Mouse (Mus musculus): ENCODE measurements around the gene Dst. TPM values are rescaled to one million over a fixed set of nuclear protein-coding genes. Genes with fewer than 3 reads are reported as not detected.

Gene Dst
- polyA plus RNA-seq, 1 experiment from 2014 or later = 63.1 TPM

DNA sequence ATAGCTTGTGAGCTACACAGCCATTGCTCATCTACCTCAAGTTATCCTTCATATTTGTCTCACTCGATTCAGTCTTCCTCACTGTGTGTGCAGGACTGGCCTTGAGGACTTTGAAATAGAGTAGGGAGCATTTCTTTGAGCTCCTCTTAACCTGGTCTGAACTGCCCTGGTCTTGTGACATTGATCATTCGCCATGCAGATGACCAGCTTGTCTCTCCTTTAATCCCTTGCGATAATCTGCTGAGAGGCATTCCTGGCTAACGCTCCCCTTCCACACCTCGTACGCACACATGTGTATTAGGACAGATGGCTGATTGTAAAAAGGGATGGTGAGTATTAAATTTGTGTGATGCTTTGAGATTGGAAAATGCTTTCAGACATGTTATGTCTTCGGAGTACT, 216.4 kb downstream of the Dst start:
- no peaks in the 10 kb centered on the region for H3K27me3 ChIP-seq (ENCODE audit: control insufficient read depth, insufficient read depth, low read length)
- no peaks in the 10 kb centered on the region for H3K36me3 ChIP-seq (replicated peaks; ENCODE audit: control insufficient read depth, insufficient read depth)
- H3K4me2 ChIP-seq (replicated peaks) = no peak overlapping the region
- DNase-seq (ENCODE audit: low spot score) = no peak
- no peak overlapping the region for H3K4me3 ChIP-seq (replicated peaks; ENCODE audit: low read length)
- no peak overlapping the region for H3K9ac ChIP-seq
- H3K27ac ChIP-seq = no peak overlapping the region
- 89% methylated on average over 7 of the region's 7 CpGs for WGBS
- no peak for ATAC-seq (ENCODE audit: low FRiP score)
- H3K4me1 ChIP-seq (replicated peaks; ENCODE audit: control insufficient read depth, insufficient read depth, low read length) = no peaks in the 10 kb centered on the region
- no peaks in the 10 kb centered on the region for H3K9me3 ChIP-seq (ENCODE audit: control insufficient read depth, low read length)

- Histone ChIP-seq H3K27me3 (ENCODE audit: control insufficient read depth, insufficient read depth, low read length) (no peaks in the 10 kb centered on the region), H3K4me3 (replicated peaks; ENCODE audit: low read length) (no peak overlapping the region), H3K4me2 (replicated peaks) (no peak overlapping the region), H3K4me1 (replicated peaks; ENCODE audit: control insufficient read depth, insufficient read depth, low read length) (no peaks in the 10 kb centered on the region), H3K27ac (no peak overlapping the region), H3K9me3 (ENCODE audit: control insufficient read depth, low read length) (no peaks in the 10 kb centered on the region), H3K36me3 (replicated peaks; ENCODE audit: control insufficient read depth, insufficient read depth) (no peaks in the 10 kb centered on the region), H3K9ac (no peak overlapping the region)
- DNase-seq (ENCODE audit: low spot score) = no peak
- 91% methylated on average over 5 of the region's 5 CpGs for WGBS
- ATAC-seq (ENCODE audit: low FRiP score) = no peak
Observed at GRCm38 (mm10) chr1:34125148-34125547, 217.1 kb downstream of the Dst start.

DNA sequence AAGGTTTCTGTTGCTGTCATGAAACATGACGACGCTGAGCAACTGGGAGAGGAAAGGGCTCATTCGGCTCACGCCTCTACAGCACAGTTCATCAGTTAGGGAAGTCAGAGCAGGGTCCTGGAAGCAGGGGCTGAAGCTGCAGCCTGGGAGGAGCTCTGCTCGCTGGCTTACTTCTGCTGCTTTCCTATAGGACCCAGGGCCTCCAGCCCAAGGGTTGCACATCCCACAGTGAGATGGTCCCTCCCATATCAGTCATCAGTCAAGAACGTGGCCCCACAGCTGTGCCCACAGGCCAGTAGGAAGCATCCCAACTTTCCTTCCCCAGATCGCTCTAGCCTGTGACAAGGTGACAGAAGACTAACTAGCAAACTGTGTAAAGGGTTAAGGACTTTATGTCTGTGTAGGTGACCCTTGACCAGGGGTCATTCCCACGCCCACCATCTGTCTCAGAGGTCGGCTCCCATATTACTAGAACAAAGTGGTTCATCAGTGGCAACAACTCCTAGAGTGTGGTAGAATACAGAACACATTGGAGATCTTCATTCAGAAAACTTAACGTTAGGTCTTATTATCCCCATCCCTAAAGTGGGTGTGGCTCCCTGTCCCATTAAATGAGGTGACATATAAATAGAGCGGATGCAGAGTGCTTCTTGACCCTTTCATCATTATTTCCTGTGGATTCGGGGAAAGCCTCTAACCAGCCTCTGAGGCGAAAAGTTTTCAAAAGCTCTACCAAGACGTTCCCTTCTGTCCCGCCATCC, 219.9 kb downstream of the Dst start:
- WGBS = 58% methylated on average over 15 of the region's 15 CpGs
- H3K36me3 ChIP-seq (replicated peaks; ENCODE audit: control insufficient read depth, insufficient read depth) = no peaks in the 10 kb centered on the region
- ATAC-seq (ENCODE audit: low FRiP score) = no peak

GRCm38 (mm10) chr1:34128796-34129195, 220.8 kb downstream of the Dst start:
- no peak overlapping the region for H3K9ac ChIP-seq
- ATAC-seq (ENCODE audit: low FRiP score) = no peak
- H3K36me3 ChIP-seq (replicated peaks; ENCODE audit: control insufficient read depth, insufficient read depth) = no peaks in the 10 kb centered on the region
- no peak overlapping the region for H3K4me3 ChIP-seq (replicated peaks; ENCODE audit: low read length)
- H3K4me1 ChIP-seq (replicated peaks; ENCODE audit: control insufficient read depth, insufficient read depth, low read length) = no peaks in the 10 kb centered on the region
- no peaks in the 10 kb centered on the region for H3K9me3 ChIP-seq (ENCODE audit: control insufficient read depth, low read length)
- H3K27me3 ChIP-seq (ENCODE audit: control insufficient read depth, insufficient read depth, low read length) = no peaks in the 10 kb centered on the region
- no peak overlapping the region for H3K27ac ChIP-seq
- 84% methylated on average over 2 of the region's 2 CpGs for WGBS
- no peak overlapping the region for H3K4me2 ChIP-seq (replicated peaks)
- DNase-seq (ENCODE audit: low spot score) = no peak

More for the DNA sequence above, 219.9 kb downstream of the Dst start:
- no peak for DNase-seq (ENCODE audit: low spot score)
- Histone ChIP-seq H3K4me1 (replicated peaks; ENCODE audit: control insufficient read depth, insufficient read depth, low read length) (no peaks in the 10 kb centered on the region), H3K9me3 (ENCODE audit: control insufficient read depth, low read length) (no peaks in the 10 kb centered on the region), H3K9ac (no peak overlapping the region), H3K4me3 (replicated peaks; ENCODE audit: low read length) (no peak overlapping the region), H3K4me2 (replicated peaks) (no peak overlapping the region), H3K27ac (no peak overlapping the region), H3K27me3 (ENCODE audit: control insufficient read depth, insufficient read depth, low read length) (no peaks in the 10 kb centered on the region)

GRCm38 (mm10) chr1:34129691-34130090, 221.7 kb downstream of the Dst start:
- Histone ChIP-seq H3K4me2 (replicated peaks) (no peak overlapping the region), H3K4me1 (replicated peaks; ENCODE audit: control insufficient read depth, insufficient read depth, low read length) (no peaks in the 10 kb centered on the region), H3K9ac (no peak overlapping the region), H3K4me3 (replicated peaks; ENCODE audit: low read length) (no peak overlapping the region), H3K27me3 (ENCODE audit: control insufficient read depth, insufficient read depth, low read length) (no peaks in the 10 kb centered on the region), H3K9me3 (ENCODE audit: control insufficient read depth, low read length) (no peaks in the 10 kb centered on the region), H3K27ac (no peak overlapping the region), H3K36me3 (replicated peaks; ENCODE audit: control insufficient read depth, insufficient read depth) (no peaks in the 10 kb centered on the region)
- no peak for ATAC-seq (ENCODE audit: low FRiP score)
- 72% methylated on average over 9 of the region's 9 CpGs for whole genome bisulfite sequencing
- no peak for DNase-seq (ENCODE audit: low spot score)

DNA sequence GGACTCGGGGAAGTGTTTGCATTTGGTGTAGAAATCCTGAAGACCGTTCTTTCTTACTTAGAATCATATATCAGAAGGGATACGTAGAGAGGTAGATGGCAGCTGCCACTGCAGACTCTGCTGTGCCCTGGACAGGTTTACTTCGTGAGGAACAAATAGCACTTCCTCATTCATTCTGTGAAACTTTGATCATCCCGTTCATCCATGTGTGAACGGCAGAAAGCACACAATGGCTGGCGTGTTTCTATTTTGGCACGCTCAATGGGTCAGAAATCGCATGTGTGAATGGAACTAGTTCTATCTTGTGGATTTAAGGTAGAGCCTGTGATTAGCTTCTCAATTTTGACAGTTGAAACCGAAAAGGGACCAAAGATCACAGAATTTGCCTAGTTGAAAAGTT, 222.8 kb downstream of the Dst start:
- Histone ChIP-seq H3K27ac (no peak overlapping the region), H3K9ac (no peak overlapping the region), H3K4me2 (replicated peaks) (no peak overlapping the region), H3K9me3 (ENCODE audit: control insufficient read depth, low read length) (no peaks in the 10 kb centered on the region), H3K36me3 (replicated peaks; ENCODE audit: control insufficient read depth, insufficient read depth) (peaks cover 3% of the 10 kb centered on the region), H3K27me3 (ENCODE audit: control insufficient read depth, insufficient read depth, low read length) (no peaks in the 10 kb centered on the region), H3K4me3 (replicated peaks; ENCODE audit: low read length) (no peak overlapping the region), H3K4me1 (replicated peaks; ENCODE audit: control insufficient read depth, insufficient read depth, low read length) (no peaks in the 10 kb centered on the region)
- ATAC-seq (ENCODE audit: low FRiP score) (no peak), DNase-seq (ENCODE audit: low spot score) (no peak)
- 50% methylated on average over 10 of the region's 10 CpGs for WGBS

DNA sequence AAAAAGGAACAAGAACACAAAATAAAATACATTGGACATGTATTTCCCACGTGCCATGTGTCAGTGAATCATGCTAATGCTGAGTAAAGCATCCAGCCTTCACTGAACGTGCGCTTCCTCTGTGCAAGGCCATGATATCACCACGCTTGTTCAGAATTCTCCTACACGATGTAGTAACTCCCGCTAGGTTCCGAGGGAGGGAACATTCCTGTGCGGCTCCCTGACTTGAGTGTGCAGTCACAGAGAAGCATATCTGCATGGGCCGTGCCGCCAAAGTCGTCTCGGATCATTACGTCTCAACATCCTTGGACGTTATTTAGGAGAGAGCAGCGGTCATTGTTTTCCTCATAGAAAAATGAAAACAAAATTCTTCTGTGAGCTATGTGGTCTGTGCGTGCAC, 224.8 kb downstream of the Dst start:
- ATAC-seq (ENCODE audit: low FRiP score) = no peak
- H3K9me3 ChIP-seq (ENCODE audit: control insufficient read depth, low read length) = no peaks in the 10 kb centered on the region
- H3K4me2 ChIP-seq (replicated peaks) = no peak overlapping the region
- H3K27me3 ChIP-seq (ENCODE audit: control insufficient read depth, insufficient read depth, low read length) = no peaks in the 10 kb centered on the region
- no peaks in the 10 kb centered on the region for H3K4me1 ChIP-seq (replicated peaks; ENCODE audit: control insufficient read depth, insufficient read depth, low read length)
- no peak overlapping the region for H3K4me3 ChIP-seq (replicated peaks; ENCODE audit: low read length)
- no peak overlapping the region for H3K27ac ChIP-seq
- 84% methylated on average over 16 of the region's 16 CpGs for WGBS
- H3K9ac ChIP-seq = no peak overlapping the region
- DNase-seq (ENCODE audit: low spot score) = no peak
- H3K36me3 ChIP-seq (replicated peaks; ENCODE audit: control insufficient read depth, insufficient read depth) = peaks cover 3% of the 10 kb centered on the region

DNA sequence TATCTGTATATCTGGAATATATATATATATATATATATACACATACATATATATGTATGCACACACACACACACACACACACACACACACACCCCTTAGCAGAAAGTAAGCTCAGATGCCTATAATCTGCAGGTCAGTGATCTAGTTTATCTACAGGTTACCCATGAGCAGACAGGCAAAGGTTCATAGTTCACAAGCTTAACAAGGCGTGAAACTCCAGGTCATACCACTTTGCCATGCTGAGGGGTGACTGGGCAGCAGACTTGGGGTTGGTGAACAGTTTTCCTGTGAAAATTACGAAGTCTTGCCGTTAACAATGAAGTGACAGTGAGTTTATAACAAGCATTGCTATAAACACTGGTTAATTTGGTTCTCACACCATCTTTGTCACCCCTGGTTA, 227.5 kb downstream of the Dst start:
- Histone ChIP-seq H3K27me3 (ENCODE audit: control insufficient read depth, insufficient read depth, low read length) (no peaks in the 10 kb centered on the region), H3K9ac (no peak overlapping the region), H3K36me3 (replicated peaks; ENCODE audit: control insufficient read depth, insufficient read depth) (peaks cover 3% of the 10 kb centered on the region), H3K9me3 (ENCODE audit: control insufficient read depth, low read length) (no peaks in the 10 kb centered on the region), H3K27ac (no peak overlapping the region), H3K4me2 (replicated peaks) (no peak overlapping the region), H3K4me1 (replicated peaks; ENCODE audit: control insufficient read depth, insufficient read depth, low read length) (peaks cover 4% of the 10 kb centered on the region; the same call in 1 of the 2 replicates), H3K4me3 (replicated peaks; ENCODE audit: low read length) (no peak overlapping the region)
- ATAC-seq (ENCODE audit: low FRiP score) (no peak), DNase-seq (ENCODE audit: low spot score) (no peak)
- WGBS = 93% methylated on average over 3 of the region's 3 CpGs

DNA sequence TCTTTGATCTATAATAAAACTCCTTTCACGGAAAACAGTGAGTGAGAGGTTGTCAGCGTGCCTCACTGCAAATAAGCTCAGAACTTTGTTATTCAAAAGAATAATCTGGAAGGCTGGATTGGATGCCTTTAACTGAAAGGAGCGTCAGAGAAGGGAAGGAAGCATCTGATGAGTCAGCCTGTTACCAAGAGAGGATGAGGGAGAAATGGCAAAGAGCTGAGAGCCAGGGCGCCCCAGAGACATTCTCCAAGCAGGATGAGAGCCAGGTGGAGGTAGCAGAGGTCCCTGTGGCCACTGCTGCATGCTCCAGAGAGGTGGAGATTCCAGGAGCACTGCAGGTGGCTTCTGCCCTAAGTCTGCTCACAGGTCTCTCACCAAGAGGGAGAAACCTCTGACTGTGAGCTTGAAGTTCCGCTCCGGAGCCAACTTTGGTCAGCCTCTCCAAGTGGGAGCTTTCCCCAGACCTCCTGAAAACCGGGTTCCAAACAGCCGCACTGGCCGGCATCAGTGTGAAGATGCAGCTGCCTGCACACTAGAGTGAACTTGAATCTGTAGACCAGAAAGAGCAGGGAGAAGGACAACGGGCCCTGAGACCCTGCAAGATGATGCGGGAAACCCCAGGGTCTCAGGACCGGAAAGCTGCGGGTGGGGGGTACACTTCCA, 231.3 kb downstream of the Dst start:
- DNase-seq (ENCODE audit: low spot score) (no peak), ATAC-seq (ENCODE audit: low FRiP score) (no peak)
- no peak overlapping the region for H3K4me2 ChIP-seq (replicated peaks)
- WGBS = 68% methylated on average over 13 of the region's 13 CpGs
- H3K4me3 ChIP-seq (replicated peaks; ENCODE audit: low read length) = no peak overlapping the region
- H3K36me3 ChIP-seq (replicated peaks; ENCODE audit: control insufficient read depth, insufficient read depth) = peaks cover 3% of the 10 kb centered on the region
- no peaks in the 10 kb centered on the region for H3K27me3 ChIP-seq (ENCODE audit: control insufficient read depth, insufficient read depth, low read length)
- no peak overlapping the region for H3K27ac ChIP-seq
- peaks cover 4% of the 10 kb centered on the region; the same call in 1 of the 2 replicates for H3K4me1 ChIP-seq (replicated peaks; ENCODE audit: control insufficient read depth, insufficient read depth, low read length)
- H3K9ac ChIP-seq = no peak overlapping the region
- H3K9me3 ChIP-seq (ENCODE audit: control insufficient read depth, low read length) = no peaks in the 10 kb centered on the region
